Mouse (Mus musculus) heart, adult 2 months (tissue): Measurements from ENCODE around the gene Gm18336. TPM values are rescaled to one million over a fixed set of nuclear protein-coding genes. Genes with fewer than 3 reads are reported as not detected.

ENCODE experiments used
- DNase-seq, 2 experiments: peaks; one replicate each; pipeline ENCODE4 v3.0.0; 2021
- H3K27ac ChIP-seq: fragments of 200-600 bp; 2 replicates; pipeline ENCODE4 v1.8.1; 2022
- H3K27me3 ChIP-seq: fragments of 200-500 bp; 2 replicates; pipeline ENCODE4 v1.6.1; 2012; ENCODE audit warnings: mild to moderate bottlenecking, low read length, inconsistent platforms, mixed read lengths; ENCODE audit not compliant: control insufficient read depth, insufficient read depth
- H3K36me3 ChIP-seq: fragments of 200-500 bp; 2 replicates; pipeline ENCODE4 v1.6.1; 2012; ENCODE audit warnings: low read length, inconsistent platforms; ENCODE audit not compliant: control insufficient read depth, insufficient read depth
- H3K4me1 ChIP-seq: fragments of 200-500 bp; 2 replicates; pipeline ENCODE4 v1.6.1; 2011; ENCODE audit warnings: low read length; ENCODE audit not compliant: control insufficient read depth, insufficient read depth
- H3K4me3 ChIP-seq: fragments of 200-600 bp; 2 replicates; pipeline ENCODE4 v1.8.1; 2022
- H3K79me2 ChIP-seq: fragments of 200-500 bp; replicated peaks from 2 replicates; pipeline ENCODE4 v1.6.1; 2012; ENCODE audit warnings: mild to moderate bottlenecking, inconsistent platforms, low read length, moderate library complexity, mixed read lengths; ENCODE audit not compliant: control insufficient read depth, insufficient read depth
- H3K9ac ChIP-seq: fragments of 200-500 bp; 2 replicates; pipeline ENCODE4 v1.6.1; 2012; ENCODE audit warnings: low read depth, mild to moderate bottlenecking, control low read depth, inconsistent platforms, low read length, mixed read lengths
- CTCF ChIP-seq: fragments of 200-600 bp; IDR thresholded peaks from 2 replicates; pipeline ENCODE4 v1.8.1; 2022; ENCODE audit warnings: antibody characterized with exemption, mild to moderate bottlenecking, moderate library complexity
- EP300 ChIP-seq: fragments of 200-500 bp; IDR thresholded peaks from 2 replicates; pipeline ENCODE4 v1.6.1; 2011; ENCODE audit warnings: low read depth, low read length, control low read depth; ENCODE audit not compliant: insufficient read depth
- POLR2A ChIP-seq: fragments of 200-500 bp; IDR thresholded peaks from 2 replicates; pipeline ENCODE4 v1.6.1; 2011; ENCODE audit warnings: mild to moderate bottlenecking, low read depth, low read length, control low read depth; ENCODE audit not compliant: insufficient read depth
- WGBS: fragments of 180-500 bp; shearing (Covaris S2); methylation state at CpG from one replicate; pipeline ENCODE4 v1.1.7; 2018; 5-methylcytosine and 5-hydroxymethylcytosine counted together
- intact Hi-C: fragments of 180-260 bp; cut with DNase I; formaldehyde crosslinking; loops from one replicate; pipeline ENCODE4 v1.15.1; 2025
- polyA plus RNA-seq: library from polyadenylated mRNA; depleted of rRNA; stranded (reverse); fragments of >200 nt; gene quantifications from 2 replicates; pipeline ENCODE4 v1.2.3, GENCODE M21; 2012
- total RNA-seq, 2 experiments: library from RNA; stranded (reverse); gene quantifications; 2 replicates each; pipeline ENCODE4 v1.2.3; 2021

The Gm18336 gene
- total and polyA plus RNA-seq, 3 experiments = not detected

- WGBS = 10% methylated on average over 19 of the region's 20 CpGs
- H3K4me1 ChIP-seq = no peaks in the 10 kb centered on the region
- H3K4me3 ChIP-seq = no peak within 1 kb of the TSS
- TF ChIP-seq POLR2A (no peak), CTCF (no peak), EP300 (no peak)
- H3K79me2 ChIP-seq = no peaks in the 10 kb centered on the region
- H3K9ac ChIP-seq = no peak within 1 kb of the TSS
- 0 out of 2 replicates have a peak, but pooled peaks cover 3% of the 10 kb centered on the region for H3K27me3 ChIP-seq
- no peak for DNase-seq
- H3K27ac ChIP-seq = no peak within 1 kb of the TSS
- intact Hi-C loops = no loop called here
- no peaks in the 10 kb centered on the region for H3K36me3 ChIP-seq
Observed at GRCm38 (mm10) chrX:73410880-73411517, 12.5 kb upstream of the Gm18336 start, which contains the start of gene Zfp92. Zfp92 (plus strand) TSS chrX:73411096.

GRCm38 (mm10) chrX:73401616-73402015 is 3.1 kb upstream of the Gm18336 start:
- Histone ChIP-seq H3K4me3 (no peak overlapping the region), H3K4me1 (no peaks in the 10 kb centered on the region), H3K27ac (no peak overlapping the region), H3K9ac (no peak overlapping the region), H3K36me3 (no peaks in the 10 kb centered on the region), H3K79me2 (no peaks in the 10 kb centered on the region), H3K27me3 (no peaks in the 10 kb centered on the region)
- intact Hi-C loops = no loop called here
- 88% methylated on average over 12 of the region's 12 CpGs for WGBS
- TF ChIP-seq EP300 (no peak), CTCF (no peak), POLR2A (no peak)
- no peak for DNase-seq

- WGBS = 82% methylated on average over 20 of the region's 20 CpGs
- no peak overlapping the region for H3K27ac ChIP-seq
- H3K36me3 ChIP-seq = no peaks in the 10 kb centered on the region
- no peak overlapping the region for H3K4me3 ChIP-seq
- TF ChIP-seq CTCF (no peak), POLR2A (no peak), EP300 (no peak)
- intact Hi-C loops = no loop called here
- no peak overlapping the region for H3K9ac ChIP-seq
- no peak for DNase-seq
- H3K27me3 ChIP-seq = no peaks in the 10 kb centered on the region
- H3K4me1 ChIP-seq = no peaks in the 10 kb centered on the region
- H3K79me2 ChIP-seq = no peaks in the 10 kb centered on the region
Observed at GRCm38 (mm10) chrX:73400951-73401350, 2.4 kb upstream of the Gm18336 start.

GRCm38 (mm10) chrX:73396446-73396845 is 2.1 kb downstream of the Gm18336 start:
- intact Hi-C loops = no loop called here
- no peak overlapping the region for H3K27ac ChIP-seq
- no peaks in the 10 kb centered on the region for H3K4me1 ChIP-seq
- no peak overlapping the region for H3K4me3 ChIP-seq
- no peaks in the 10 kb centered on the region for H3K27me3 ChIP-seq
- no peaks in the 10 kb centered on the region for H3K79me2 ChIP-seq
- DNase-seq = no peak
- 88% methylated on average over 1 of the region's 1 CpGs for WGBS
- H3K9ac ChIP-seq = no peak overlapping the region
- no peaks in the 10 kb centered on the region for H3K36me3 ChIP-seq
- TF ChIP-seq CTCF = no peak

DNA sequence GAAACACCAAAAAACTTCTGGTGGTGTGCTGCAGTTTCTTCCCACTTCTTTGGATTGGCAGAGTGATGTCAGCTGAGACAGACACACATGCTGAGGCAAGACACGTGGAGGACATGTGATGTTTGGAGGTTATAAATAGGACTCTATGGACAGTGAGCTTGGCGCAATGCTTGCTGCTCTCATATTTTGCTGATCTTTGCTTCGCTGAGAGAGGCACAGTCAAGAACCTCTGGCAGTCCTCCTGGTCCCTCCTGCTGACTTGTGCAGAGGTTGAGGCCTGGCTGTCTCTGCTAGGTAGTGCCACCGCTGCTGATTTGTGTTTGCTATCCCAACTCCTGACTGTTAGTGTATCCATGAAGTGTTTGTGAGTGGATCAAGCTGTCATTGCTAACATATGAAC is 7.1 kb downstream of the Gm18336 start:
- TF ChIP-seq CTCF (no peak), POLR2A (no peak), EP300 (no peak)
- intact Hi-C loops = no loop called here
- H3K79me2 ChIP-seq = no peaks in the 10 kb centered on the region
- DNase-seq = no peak
- H3K27me3 ChIP-seq = no peaks in the 10 kb centered on the region
- no peak overlapping the region for H3K9ac ChIP-seq
- H3K4me3 ChIP-seq = no peak overlapping the region
- no peaks in the 10 kb centered on the region for H3K4me1 ChIP-seq
- H3K36me3 ChIP-seq = no peaks in the 10 kb centered on the region
- no peak overlapping the region for H3K27ac ChIP-seq
- WGBS = 50% methylated on average over 4 of the region's 4 CpGs

GRCm38 (mm10) chrX:73384924-73385323 is 13.6 kb downstream of the Gm18336 start:
- no peaks in the 10 kb centered on the region for H3K36me3 ChIP-seq
- WGBS = 15% methylated on average over 1 of the region's 1 CpGs
- H3K9ac ChIP-seq = no peak overlapping the region
- TF ChIP-seq POLR2A (no peak), EP300 (no peak), CTCF (no peak)
- no peak overlapping the region for H3K4me3 ChIP-seq
- no peak for DNase-seq
- H3K27ac ChIP-seq = no peak overlapping the region
- H3K27me3 ChIP-seq = no peaks in the 10 kb centered on the region
- no peaks in the 10 kb centered on the region for H3K4me1 ChIP-seq
- intact Hi-C loops = no loop called here
- H3K79me2 ChIP-seq = no peaks in the 10 kb centered on the region
